Mouse (Mus musculus): Measurements from ENCODE around the gene Tmem50a. TPM values are rescaled to one million over a fixed set of nuclear protein-coding genes. Genes with fewer than 3 reads are reported as not detected.

Gene Tmem50a
- polyA plus RNA-seq, 2 experiments, result 44.2 to 65.1 TPM

GRCm38 (mm10) chr4:134856056-134856455, 58.8 kb downstream of the Tmem50a start:
- TF ChIP-seq CTCF (IDR thresholded peaks at IDR 0.05; ENCODE audit: low read depth) (no peak), EP300 (IDR thresholded peaks at IDR 0.05; ENCODE audit: low read depth) (no peak)
- Histone ChIP-seq H3K9ac (replicated peaks) (peak overlapping the region; percentile 9; the same call in 1 of the 2 replicates), H3K4me1 (replicated peaks; ENCODE audit: control insufficient read depth in 2 of 2, insufficient read depth in 2 of 2, low read length in 1 of 2) (peaks cover 11 to 26% of the 10 kb centered on the region in 2 experiments), H3K9me3 (ENCODE audit: control insufficient read depth, low read length) (no peaks in the 10 kb centered on the region), H3K4me3 (ENCODE audit: insufficient read depth in 1 of 2, low read depth in 2 of 2, low read length in 2 of 2) (no peak overlapping the region), H3K27ac (no peak overlapping the region), H3K27me3 (ENCODE audit: control insufficient read depth, insufficient read depth, low read length) (no peaks in the 10 kb centered on the region; the same call in 1 of the 2 replicates), H3K4me2 (ENCODE audit: low read depth) (no peak overlapping the region), H3K36me3 (replicated peaks; ENCODE audit: control insufficient read depth, insufficient read depth, low read depth) (no peaks in the 10 kb centered on the region)
- ATAC-seq (ENCODE audit: insufficient read depth) (no peak), DNase-seq (ENCODE audit: low read depth in 3 of 3, low spot score in 3 of 3) (no peak)
- 52% methylated on average over 5 of the region's 5 CpGs for WGBS (ENCODE audit: insufficient replicate concordance)

GRCm38 (mm10) chr4:134855371-134855770, 59.5 kb downstream of the Tmem50a start:
- Histone ChIP-seq H3K4me3 (ENCODE audit: insufficient read depth in 1 of 2, low read depth in 2 of 2, low read length in 2 of 2) (no peak overlapping the region), H3K27ac (no peak overlapping the region), H3K27me3 (ENCODE audit: control insufficient read depth, insufficient read depth, low read length) (no peaks in the 10 kb centered on the region; the same call in 1 of the 2 replicates), H3K4me2 (ENCODE audit: low read depth) (no peak overlapping the region), H3K9me3 (ENCODE audit: control insufficient read depth, low read length) (no peaks in the 10 kb centered on the region), H3K9ac (replicated peaks) (no peak overlapping the region), H3K4me1 (replicated peaks; ENCODE audit: control insufficient read depth in 2 of 2, insufficient read depth in 2 of 2, low read length in 1 of 2) (peaks cover 11 to 27% of the 10 kb centered on the region in 2 experiments), H3K36me3 (replicated peaks; ENCODE audit: control insufficient read depth, insufficient read depth, low read depth) (no peaks in the 10 kb centered on the region)
- TF ChIP-seq EP300 (IDR thresholded peaks at IDR 0.05; ENCODE audit: low read depth) (no peak), CTCF (IDR thresholded peaks at IDR 0.05; ENCODE audit: low read depth) (no peak)
- DNase-seq (ENCODE audit: low read depth in 3 of 3, low spot score in 3 of 3), result no peak
- WGBS (ENCODE audit: insufficient replicate concordance), result 64% methylated on average over 3 of the region's 3 CpGs
- no peak for ATAC-seq (ENCODE audit: insufficient read depth)

- H3K9ac ChIP-seq (replicated peaks), result peak overlapping the region; percentile 85
- TF ChIP-seq CTCF (IDR thresholded peaks at IDR 0.05; ENCODE audit: low read depth), result peak; percentile 22; the same call in 1 of the 2 replicates
- TF ChIP-seq EP300 (IDR thresholded peaks at IDR 0.05; ENCODE audit: low read depth), result no peak
- WGBS (ENCODE audit: insufficient replicate concordance), result 1% methylated on average over 91 of the region's 91 CpGs
- peak overlapping the region; percentile 82 for H3K4me2 ChIP-seq (ENCODE audit: low read depth)
- peak; percentile 84 to 86 (median 84) for DNase-seq (ENCODE audit: low read depth in 3 of 3, low spot score in 3 of 3)
- H3K9me3 ChIP-seq (ENCODE audit: control insufficient read depth, low read length), result no peaks in the 10 kb centered on the region
- H3K27me3 ChIP-seq (ENCODE audit: control insufficient read depth, insufficient read depth, low read length), result no peaks in the 10 kb centered on the region; the same call in 1 of the 2 replicates
- peak; percentile 90 for ATAC-seq (ENCODE audit: insufficient read depth)
- H3K27ac ChIP-seq, result peak overlapping the region; percentile 84
- no peaks in the 10 kb centered on the region for H3K36me3 ChIP-seq (replicated peaks; ENCODE audit: control insufficient read depth, insufficient read depth, low read depth)
- peaks cover 11 to 27% of the 10 kb centered on the region in 2 experiments for H3K4me1 ChIP-seq (replicated peaks; ENCODE audit: control insufficient read depth in 2 of 2, insufficient read depth in 2 of 2, low read length in 1 of 2)
- peak overlapping the region; percentile 75 to 93 for H3K4me3 ChIP-seq (ENCODE audit: insufficient read depth in 1 of 2, low read depth in 2 of 2, low read length in 2 of 2)
Observed at GRCm38 (mm10) chr4:134853637-134854485, 61.0 kb downstream of the Tmem50a start.

GRCm38 (mm10) chr4:134853259-134853636, 61.6 kb downstream of the Tmem50a start, which contains the start of gene Maco1:
TSS of gene Maco1 (minus strand) at chr4:134853345.
- Histone ChIP-seq H3K4me3 (ENCODE audit: insufficient read depth in 1 of 2, low read depth in 2 of 2, low read length in 2 of 2) (peak within 1 kb of the TSS; percentile 88 to 93), H3K4me2 (ENCODE audit: low read depth) (peak within 1 kb of the TSS; percentile 82), H3K9ac (replicated peaks) (peak within 1 kb of the TSS; percentile 93), H3K36me3 (replicated peaks; ENCODE audit: control insufficient read depth, insufficient read depth, low read depth) (no peaks in the 10 kb centered on the region), H3K27ac (peak within 1 kb of the TSS; percentile 84), H3K27me3 (ENCODE audit: control insufficient read depth, insufficient read depth, low read length) (no peaks in the 10 kb centered on the region; the same call in 1 of the 2 replicates), H3K4me1 (replicated peaks; ENCODE audit: control insufficient read depth in 2 of 2, insufficient read depth in 2 of 2, low read length in 1 of 2) (peaks cover 11 to 27% of the 10 kb centered on the region in 2 experiments), H3K9me3 (ENCODE audit: control insufficient read depth, low read length) (no peaks in the 10 kb centered on the region)
- WGBS (ENCODE audit: insufficient replicate concordance), result under 1% methylated on average over 38 of the region's 38 CpGs
- ATAC-seq (ENCODE audit: insufficient read depth), result peak; percentile 91
- DNase-seq (ENCODE audit: low read depth in 3 of 3, low spot score in 3 of 3), result peak; percentile 97 to 98 (median 97)
- TF ChIP-seq CTCF (IDR thresholded peaks at IDR 0.05; ENCODE audit: low read depth) (no peak), EP300 (IDR thresholded peaks at IDR 0.05; ENCODE audit: low read depth) (peak; percentile 45; the same call in 1 of the 2 replicates)

Data from liver, embryonic 14.5 days (tissue).